Mouse (Mus musculus): Measurements from ENCODE around the gene Flvcr2.

GRCm38 (mm10) chr12:85704566-85704965 is 41.8 kb upstream of the Flvcr2 start:
- no peak for TF ChIP-seq CTCF (IDR thresholded peaks at IDR 0.05)
- no peak for TF ChIP-seq EP300 (IDR thresholded peaks at IDR 0.05)

All from lung, postnatal 0 days (tissue).